Mouse (Mus musculus) urinary bladder, adult 18-20 months (tissue): ENCODE results near the gene Zic2.
"Not testable (repeated sequence)": the region's sequence is repeated elsewhere in the genome, so short reads cannot be mapped to it uniquely, and the experiment has no call there.

ENCODE experiments used
- DNase-seq, 2 experiments: peaks; one replicate each; pipeline ENCODE4 v3.0.0; 2022; ENCODE audit warnings: low spot score in 2 of 2, mixed read lengths in 2 of 2

The Zic2 gene

DNA sequence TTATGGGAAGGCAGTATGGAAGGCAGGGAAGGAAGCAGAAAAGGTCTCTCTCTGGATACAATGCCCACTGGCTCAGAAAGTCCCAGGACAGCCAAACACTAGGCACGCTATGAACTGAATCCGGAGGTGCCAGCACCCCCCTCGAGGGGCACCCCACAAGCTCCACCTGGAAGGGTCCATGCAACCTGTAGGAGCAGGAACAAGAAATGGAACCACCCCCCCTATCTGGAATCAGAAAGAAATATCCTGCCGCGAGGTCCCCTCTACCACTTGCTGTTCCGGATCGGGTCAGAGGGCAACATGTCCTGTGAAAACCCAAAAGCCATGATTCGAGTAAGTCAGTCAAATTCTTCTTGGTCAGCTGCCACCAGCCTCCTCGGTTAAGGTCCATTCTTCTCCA, 13.3 kb upstream of the Zic2 start:
- no peak for DNase-seq

DNA sequence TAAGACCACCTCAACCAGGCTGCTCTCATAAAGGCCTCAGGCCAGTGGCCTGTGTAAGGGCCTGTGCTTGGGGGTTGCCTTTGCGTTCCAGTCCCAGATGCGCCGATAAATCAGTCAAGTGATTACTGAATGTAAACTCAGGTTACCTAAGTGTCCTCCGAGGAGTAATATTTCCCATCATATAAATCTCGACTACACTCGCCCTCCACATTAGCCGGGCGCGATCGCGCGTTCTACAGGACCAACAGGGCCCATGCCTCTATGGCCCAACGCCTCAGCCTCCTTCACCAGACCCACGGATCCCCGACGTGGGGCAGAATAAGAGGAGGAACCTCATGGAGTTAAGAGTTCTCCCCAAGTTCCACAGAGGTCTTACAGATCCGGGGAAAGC, 12.6 kb upstream of the Zic2 start:
- DNase-seq = no peak

DNA sequence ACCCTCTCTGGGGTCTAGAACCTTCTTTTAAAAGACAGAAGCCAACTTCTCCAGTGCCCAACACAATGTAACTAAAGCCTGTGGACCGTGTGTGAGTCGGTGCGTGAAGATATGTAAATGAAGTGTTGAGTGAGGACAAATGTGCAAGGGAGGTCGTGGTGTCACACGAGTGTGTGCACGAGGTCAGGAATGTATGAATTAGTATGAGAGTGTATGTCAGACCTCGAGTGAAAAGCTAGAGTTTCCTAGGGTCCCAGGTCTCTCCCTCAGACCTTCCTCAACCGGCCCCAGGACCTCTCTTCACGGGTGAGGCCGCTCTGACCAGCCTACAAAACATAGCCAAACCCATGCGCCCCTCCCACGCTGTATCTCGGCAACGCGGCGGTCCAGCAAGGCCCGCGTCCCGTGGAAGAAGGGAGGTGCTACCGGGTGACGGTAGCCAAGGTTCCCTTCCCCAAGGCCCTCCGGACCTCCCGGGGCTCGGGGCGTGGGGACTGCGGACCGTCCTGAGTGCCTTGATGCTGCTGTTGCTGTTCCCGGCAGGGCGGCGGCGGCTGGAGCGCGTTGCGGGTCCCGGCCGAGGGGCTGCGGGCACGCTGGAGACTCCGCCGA, 12.0 kb upstream of the Zic2 start:
- no peak for DNase-seq

DNA sequence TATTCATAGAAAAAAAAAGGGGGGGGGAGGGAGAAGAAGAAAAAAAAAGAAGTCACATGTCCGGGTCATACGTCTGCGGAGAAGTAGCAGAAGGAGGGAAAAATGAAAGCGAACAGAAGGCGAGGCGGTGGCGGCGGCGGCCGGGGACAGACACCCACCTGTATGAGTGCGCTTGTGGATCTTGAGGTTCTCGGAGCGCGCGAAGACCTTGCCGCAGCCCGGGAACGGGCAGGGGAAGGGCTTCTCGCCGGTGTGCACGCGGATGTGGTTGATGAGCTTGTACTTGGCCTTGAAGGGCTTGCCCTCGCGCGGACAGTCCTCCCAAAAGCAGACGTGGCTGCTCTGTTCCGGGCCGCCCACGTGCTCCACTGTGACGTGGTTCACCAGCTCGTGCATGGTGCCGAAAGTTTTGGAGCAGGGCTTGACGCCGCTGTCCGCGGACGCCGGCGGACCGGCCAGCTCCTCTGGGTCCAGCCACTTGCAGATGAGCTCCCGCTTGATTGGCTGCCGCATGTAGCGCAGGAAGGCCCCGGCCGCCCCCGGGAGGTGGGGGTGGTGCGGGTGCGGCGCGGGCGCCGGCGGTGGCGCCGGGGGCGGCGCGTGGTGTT, 11.4 kb upstream of the Zic2 start:
- not testable (repeated sequence) for DNase-seq

DNA sequence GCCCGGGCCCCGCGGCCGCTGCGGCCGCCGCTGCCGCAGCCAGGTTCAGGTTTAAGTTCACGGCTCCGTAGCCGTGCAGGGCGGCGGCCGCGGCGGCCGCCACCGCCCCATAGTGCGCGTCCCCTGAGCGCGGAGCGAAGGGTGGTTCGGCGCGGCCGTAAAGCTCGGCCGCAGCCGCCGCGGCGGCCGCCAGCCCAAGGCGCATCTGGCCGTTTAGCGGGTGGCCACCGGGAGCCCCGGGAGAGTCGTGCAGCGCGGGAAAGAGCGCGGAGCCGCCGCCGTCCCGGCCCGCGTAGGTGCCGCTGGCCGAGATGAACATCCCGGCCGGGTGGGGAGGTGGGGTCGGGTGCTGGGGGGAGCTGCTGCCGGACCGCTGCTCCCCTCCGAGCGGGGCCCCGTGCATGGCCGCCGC, 10.9 kb upstream of the Zic2 start:
- no peak for DNase-seq

DNA sequence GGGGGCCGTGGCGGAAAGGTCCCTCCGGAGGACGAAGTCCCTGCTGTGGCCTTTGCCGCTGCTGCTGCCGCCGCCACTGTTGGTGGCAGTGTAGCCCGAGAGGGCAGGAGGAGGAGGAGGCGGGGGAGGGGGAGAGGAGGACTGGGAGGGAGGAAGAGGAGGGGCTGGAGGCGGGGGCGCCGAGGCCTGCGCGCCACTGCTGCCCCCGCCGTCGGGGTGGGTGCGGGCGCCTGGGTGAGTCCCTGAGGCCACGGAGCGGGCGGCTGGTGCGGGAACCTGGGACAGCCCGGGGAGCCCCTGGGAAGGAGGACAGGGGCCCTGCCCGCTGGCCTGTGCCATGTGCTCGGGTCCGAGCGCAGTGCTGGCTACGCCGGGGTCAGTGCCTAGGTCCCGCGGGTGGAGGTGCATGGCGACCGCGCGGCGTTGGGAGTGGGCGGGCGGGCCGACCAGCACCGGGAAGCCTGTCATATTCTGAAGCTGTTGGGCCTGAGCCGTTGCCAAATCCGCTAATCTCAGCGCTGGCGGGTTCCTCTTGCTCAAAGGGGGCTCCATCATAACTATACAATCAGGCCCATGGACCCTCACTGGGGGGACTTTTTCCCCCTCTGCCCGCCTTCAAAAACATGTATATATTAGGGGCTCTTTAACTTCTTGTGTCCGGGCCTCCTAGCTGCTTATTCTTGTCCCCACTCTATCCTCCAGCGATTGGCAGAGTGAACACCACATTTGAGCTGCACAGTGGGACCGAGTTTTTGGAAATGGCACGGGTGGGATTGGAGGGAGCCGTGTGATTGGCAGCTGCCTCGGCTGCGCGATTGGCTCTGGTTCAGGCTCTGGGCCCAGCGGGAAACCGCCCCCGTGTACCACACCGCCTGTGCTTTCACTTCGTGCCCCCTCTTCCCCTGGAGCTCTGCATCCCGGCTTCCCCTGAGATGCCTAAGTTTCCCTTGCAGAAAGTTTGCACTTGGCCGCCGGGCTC, 10.2 kb upstream of the Zic2 start, which contains the start of gene Zic5:
Gene Zic5, minus strand, starts transcription at position 915 of the 979 bp plus-strand sequence.
- no peak for DNase-seq

DNA sequence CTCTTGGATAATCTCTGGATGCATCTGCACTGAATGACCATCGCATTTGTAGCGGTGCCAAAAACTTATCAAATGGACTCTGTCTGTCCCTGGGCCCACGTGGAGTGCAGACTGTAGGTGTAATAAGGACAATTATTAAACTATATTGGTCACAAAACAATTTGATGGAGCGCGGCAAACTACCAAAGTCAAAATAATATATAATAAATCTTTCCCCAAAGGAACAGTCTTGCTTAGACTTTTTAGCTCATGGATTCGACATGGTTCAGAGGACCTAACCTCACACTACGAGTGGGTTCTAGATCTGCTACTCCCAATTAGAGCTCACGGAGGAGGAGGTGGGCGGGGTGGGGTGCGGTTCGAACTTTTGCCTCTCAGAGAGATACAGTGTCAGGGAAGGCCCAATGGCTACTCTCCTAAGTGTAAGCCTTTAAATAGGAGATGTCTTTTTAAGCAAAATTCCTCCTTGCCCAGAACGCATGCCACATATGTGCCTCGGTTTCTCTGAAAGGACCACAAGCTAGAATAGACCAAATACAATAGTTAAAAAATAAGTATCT, 9.2 kb upstream of the Zic2 start:
- no peak for DNase-seq

DNA sequence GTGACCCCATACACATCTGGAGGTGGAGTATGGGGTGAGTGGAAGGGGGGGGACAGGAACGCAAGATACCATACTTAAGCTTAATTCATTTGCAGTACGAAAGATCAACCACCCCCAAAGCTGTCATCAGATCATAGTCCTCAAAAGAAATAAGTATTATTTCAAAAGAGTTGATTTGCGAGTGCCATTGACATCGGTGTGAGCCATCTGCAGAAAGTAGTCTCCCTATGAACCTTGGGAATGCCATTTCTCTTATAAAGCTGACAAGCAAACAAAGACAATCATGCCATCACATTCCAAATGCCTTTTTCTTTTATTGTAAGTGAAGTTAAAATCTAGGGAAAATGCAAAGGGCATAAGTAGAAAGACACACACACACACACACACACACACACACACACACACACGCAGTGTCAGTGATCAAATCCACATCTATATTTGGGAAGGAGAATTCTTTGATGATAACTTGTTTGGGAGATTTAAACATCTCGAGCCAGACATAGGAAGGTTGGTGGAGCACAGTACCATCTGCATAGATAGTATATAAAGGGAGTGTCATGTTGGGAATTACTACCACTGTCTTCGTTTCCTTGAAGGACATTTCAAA, 8.4 kb upstream of the Zic2 start:
- DNase-seq = no peak

DNA sequence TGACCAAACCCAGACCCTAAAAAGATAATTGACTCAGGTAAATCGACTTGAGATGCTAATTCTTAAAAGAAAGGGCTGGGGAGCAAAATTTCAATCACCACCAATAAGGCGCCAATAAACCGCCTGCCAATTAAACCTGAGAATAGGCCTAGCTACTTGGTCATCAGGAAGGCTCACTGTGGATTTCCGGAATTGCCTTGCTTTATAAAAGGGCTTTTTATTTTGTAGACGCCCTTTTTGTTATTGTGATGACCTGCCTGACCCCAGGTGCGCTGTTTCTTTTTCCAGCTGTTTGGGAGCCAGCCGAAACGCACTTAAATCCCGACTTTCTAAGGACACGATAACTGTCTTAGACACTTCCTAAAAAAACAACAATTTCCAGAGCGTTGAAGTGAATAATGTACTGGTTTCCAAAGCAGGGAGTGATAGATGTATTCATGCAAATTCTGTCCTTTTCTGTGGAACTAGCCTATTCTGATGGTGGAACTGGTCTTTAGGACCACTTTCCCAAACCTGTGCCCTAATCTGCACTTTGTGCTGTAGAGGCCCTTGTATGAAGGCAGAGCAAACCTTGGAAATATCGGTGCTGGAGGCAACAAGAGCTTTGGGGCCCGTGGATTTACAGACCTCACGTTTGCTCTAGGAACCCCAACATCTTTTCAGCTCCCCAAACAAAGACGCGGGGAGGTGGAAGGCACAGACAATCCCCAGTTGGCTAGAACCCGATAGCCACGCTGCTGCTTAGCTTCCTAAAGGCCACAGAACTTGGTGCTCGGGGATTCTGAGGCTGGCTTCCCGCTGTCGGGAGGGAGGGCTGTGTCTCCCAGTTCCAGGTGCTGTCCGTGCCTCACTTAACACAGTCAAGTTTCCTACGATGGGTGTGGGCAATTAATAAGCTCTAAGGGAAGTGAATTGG, 7.1 kb upstream of the Zic2 start:
- no peak for DNase-seq

DNA sequence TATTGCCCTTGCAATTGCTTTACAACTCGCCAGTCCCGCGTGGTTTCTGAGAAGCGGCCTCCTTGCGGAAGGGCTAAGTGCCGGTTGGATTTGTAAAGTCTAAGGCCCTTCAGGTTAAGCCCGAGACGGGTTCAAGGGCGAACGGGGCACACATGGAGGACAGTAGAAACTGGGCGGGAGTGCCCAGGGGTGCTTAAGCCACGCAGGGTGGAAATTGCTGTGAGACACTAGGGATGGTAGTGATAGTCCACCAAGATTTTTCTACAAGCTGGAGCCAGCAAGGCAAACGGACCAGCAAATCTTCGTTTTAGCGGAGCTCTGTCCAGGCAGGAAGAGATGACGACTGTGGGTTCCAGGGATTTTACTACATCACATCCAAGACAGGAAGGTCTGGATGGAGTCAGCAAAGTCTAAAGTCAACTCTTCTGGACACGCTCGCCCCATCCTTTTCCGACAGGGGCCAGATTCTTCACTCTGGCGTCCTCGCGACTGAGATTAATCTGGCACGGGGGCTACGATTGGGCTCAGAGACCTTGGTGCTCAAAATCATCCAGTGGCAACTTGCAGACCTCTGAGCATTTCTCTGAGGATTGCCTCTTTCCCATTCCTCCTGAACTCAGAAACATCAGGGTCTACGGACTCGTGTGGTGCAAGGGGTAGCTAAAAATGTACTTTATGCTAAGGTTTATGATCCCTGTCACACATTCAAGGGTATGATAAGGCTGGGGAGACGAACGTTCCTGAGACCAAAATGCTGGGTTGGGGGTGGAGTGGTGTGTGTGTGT, 6.1 kb upstream of the Zic2 start:
- DNase-seq = no peak

DNA sequence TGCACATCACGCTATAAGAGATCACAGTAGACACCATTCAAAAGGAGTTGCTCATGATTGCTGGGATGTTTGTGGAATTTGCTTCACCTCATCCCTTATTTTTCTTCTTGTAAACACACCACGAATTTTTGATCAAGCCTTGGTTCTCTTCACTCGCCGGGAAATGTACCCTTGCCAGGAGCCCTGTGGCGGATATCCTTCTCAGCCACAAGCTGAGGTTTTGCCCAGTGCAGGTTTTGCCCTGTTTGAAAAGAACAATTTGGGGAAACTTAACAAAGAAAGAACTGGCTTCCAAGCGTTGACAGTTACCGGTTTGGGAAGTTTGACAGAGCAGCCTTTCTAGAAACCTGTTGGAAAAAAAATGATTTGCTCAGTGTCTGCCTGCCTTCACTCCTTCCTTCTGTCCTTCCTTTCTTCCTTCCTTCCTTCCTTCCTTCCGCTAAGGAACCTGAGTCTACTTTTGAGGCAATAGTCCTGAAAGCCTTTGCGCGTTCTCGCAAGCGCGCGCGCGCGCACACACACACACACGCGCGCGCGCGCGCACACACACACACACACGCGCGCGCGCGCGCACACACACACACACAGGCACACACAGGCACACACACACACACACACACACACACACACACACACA, 3.7 kb upstream of the Zic2 start:
- no peak for DNase-seq

DNA sequence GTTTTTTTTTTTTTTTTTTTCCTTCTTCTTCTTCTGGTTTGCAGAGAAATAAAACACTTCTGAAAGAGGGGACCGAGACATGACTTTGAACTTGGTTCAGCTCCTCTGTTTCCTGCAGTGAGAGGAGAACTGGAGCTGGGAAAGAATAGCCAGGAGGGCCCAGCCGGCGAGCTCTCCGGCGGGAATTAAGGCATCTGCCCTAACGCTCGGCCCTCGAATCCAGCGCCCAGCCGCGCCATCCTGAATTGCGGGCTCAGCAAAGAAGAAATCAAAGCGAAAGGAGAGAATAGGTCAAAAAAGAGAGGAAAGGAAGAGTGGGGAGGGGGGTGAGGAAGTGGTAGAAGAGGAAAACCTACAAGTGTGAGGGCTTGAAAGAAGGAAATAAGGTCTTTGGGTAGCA, 3.1 kb upstream of the Zic2 start:
- no peak for DNase-seq

DNA sequence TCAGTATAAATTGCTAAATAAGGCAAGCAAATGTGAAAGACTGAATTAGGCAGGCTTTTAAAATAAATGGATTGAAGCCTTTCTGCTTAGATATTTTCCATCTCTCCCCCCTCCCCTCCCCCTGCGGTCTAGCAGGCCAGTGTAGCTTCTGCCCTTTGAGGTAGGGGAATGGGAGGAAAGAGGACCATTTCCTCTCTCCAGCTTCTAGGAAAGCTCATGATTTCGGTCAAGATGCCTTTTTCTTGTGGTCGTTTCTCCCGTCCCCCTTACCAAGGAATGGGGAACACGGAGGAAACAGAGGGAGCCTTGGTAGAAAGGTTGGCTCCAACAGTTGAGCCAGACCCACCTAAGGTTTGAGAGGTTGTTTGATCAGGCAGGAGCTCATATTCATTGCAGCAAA, 2.6 kb upstream of the Zic2 start:
- DNase-seq = no peak

DNA sequence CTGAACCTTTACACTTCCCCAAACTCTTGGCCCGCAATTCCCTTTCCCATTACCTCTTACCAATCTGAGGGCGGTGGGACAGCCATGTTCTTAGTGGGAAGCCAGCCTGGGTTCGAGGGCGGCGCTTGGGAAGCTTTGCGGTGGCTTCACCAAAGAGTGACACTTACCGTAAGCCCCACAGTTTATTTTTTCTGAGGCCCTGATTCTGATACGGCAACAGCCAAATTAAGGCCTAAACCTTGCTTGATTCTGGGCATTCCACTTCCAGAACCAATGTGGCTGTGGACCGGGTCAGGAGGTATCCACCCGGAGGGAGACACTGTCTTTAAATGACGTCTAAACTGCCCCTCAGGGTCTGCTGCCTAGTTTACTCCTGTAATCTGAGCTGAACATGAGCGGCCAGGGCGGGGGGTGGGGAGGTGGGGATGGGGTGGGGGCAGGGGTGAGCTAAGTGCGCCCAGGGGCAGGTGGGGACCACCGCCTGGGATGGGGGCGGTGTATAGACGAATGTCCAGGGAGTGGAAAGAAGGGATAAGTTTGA, 2.0 kb upstream of the Zic2 start:
- no peak for DNase-seq

DNA sequence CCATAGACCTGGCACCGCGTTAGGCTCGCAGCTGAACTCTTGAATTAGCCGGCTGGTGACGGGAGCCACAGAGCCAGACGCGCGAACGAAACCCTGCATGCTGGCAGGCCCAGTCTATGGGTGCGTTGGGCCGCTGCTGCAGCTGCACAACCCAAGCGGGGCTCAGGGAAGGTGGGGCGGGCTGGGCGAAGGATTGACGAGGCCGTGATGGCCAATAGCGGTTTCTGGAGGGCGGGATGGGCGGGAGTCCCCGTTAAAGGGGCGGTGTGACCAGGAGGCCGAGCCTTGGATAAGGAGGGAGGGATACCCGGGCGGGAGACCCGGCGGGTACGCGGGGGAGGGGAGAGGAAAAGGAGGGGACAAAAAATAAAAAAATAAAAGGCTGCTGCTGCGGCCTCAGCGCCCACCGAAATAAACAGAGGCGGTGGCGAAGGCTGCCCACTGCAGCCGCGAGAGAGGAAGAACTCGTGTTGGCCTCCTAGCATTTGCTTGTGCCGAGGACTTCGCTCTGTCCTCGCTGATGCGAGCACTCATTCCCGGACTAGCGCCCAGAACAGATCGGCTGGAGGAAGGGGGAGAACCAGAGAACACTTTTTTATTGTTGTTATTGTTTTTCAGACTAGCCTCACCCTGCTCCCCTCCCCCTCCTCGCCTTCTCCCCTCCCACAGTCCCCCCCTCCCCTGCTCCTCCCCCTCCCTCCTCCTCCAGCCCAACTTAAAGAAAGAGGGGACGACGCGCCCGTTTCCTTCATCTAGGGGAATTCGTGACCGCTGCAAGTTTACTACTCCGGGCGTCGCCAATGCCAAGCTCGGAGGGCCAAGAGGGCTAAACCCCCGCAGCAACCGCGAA, 969 bp upstream of the Zic2 start:
- no peak for DNase-seq

DNA sequence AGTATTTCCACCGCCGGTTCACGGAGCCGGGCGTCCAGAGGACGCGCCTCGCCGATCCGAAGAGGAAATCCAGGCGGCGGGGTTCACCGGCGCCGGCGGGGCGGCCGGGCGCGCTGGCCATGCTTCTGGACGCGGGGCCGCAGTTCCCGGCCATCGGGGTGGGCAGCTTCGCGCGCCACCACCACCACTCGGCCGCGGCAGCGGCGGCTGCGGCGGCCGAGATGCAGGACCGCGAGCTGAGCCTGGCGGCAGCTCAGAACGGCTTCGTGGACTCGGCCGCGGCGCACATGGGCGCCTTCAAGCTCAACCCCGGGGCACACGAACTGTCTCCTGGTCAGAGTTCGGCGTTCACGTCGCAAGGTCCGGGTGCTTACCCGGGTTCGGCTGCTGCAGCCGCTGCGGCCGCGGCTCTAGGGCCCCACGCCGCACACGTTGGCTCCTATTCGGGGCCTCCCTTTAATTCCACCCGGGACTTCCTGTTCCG, 364 bp downstream of the Zic2 start:
- DNase-seq = no peak

DNA sequence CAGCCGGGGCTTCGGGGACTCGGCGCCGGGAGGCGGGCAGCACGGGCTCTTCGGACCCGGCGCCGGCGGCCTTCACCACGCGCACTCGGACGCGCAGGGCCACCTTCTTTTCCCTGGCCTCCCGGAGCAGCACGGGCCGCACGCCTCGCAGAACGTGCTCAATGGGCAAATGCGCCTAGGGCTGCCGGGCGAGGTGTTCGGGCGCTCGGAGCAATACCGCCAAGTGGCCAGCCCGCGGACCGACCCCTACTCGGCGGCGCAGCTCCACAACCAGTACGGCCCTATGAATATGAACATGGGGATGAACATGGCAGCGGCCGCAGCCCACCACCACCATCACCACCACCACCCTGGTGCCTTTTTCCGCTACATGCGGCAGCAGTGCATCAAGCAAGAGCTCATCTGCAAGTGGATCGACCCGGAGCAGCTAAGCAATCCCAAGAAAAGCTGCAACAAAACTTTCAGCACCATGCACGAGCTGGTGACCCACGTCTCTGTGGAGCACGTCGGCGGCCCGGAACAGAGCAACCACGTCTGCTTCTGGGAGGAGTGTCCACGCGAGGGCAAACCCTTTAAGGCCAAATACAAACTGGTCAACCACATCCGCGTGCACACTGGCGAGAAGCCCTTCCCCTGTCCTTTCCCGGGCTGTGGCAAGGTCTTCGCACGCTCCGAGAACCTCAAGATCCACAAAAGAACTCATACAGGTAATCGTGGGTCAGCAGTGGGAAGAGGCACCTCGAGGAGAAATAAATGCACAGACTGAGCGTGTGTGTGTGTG, 996 bp downstream of the Zic2 start:
- DNase-seq = no peak
